Mouse (Mus musculus) layer of hippocampus, adult 2 months (tissue): ENCODE data around the gene Tcp10c. TPM values are rescaled to one million over a fixed set of nuclear protein-coding genes. Genes with fewer than 3 reads are reported as not detected.
"Not testable (repeated sequence)": the region's sequence is repeated elsewhere in the genome, so short reads cannot be mapped to it uniquely, and the experiment has no call there.

Source experiments
- DNase-seq, 2 experiments: peaks; one replicate each; pipeline ENCODE4 v3.0.0; 2022; ENCODE audit warnings: low spot score in 2 of 2
- H3K27ac ChIP-seq: fragments of 200-600 bp; 2 replicates; pipeline ENCODE4 v1.8.1; 2022
- H3K4me3 ChIP-seq: fragments of 200-600 bp; 2 replicates; pipeline ENCODE4 v1.8.1; 2022; ENCODE audit warnings: mild to moderate bottlenecking
- total RNA-seq, 2 experiments: library from RNA; stranded (reverse); gene quantifications; 2 replicates each; pipeline ENCODE4 v1.2.3; 2021

Tcp10c gene
- total RNA-seq, 2 experiments from 2014 or later: 0.23 to 0.52 TPM

- H3K4me3 ChIP-seq, DNase-seq, H3K27ac ChIP-seq: not testable (repeated sequence)
These were observed 16.4 kb downstream of the Tcp10c start for GRCm38 (mm10) chr17:13370746-13371145.

- not testable (repeated sequence) for H3K27ac ChIP-seq, DNase-seq, H3K4me3 ChIP-seq
These were observed 24.0 kb downstream of the Tcp10c start for GRCm38 (mm10) chr17:13378341-13378740.

GRCm38 (mm10) chr17:13379951-13380615, 25.7 kb downstream of the Tcp10c start:
- not testable (repeated sequence) for H3K27ac ChIP-seq, H3K4me3 ChIP-seq, DNase-seq

- H3K4me3 ChIP-seq, DNase-seq, H3K27ac ChIP-seq: not testable (repeated sequence)
These were observed 26.9 kb downstream of the Tcp10c start for GRCm38 (mm10) chr17:13381286-13381685.

GRCm38 (mm10) chr17:13391020-13391419, 36.6 kb downstream of the Tcp10c start:
- H3K27ac ChIP-seq, H3K4me3 ChIP-seq, DNase-seq: not testable (repeated sequence)

GRCm38 (mm10) chr17:13399961-13400360, 45.6 kb downstream of the Tcp10c start:
- DNase-seq: not testable (repeated sequence)

GRCm38 (mm10) chr17:13402118-13402517, 47.7 kb downstream of the Tcp10c start:
- not testable (repeated sequence) for DNase-seq, H3K27ac ChIP-seq, H3K4me3 ChIP-seq

More at GRCm38 (mm10) chr17:13399961-13400360, 45.6 kb downstream of the Tcp10c start:
- not testable (repeated sequence) for H3K27ac ChIP-seq, H3K4me3 ChIP-seq

- not testable (repeated sequence) for H3K27ac ChIP-seq, DNase-seq, H3K4me3 ChIP-seq
These were observed 49.3 kb downstream of the Tcp10c start for GRCm38 (mm10) chr17:13403527-13404131.

GRCm38 (mm10) chr17:13406023-13406422, 51.7 kb downstream of the Tcp10c start:
- DNase-seq, H3K4me3 ChIP-seq: not testable (repeated sequence)

GRCm38 (mm10) chr17:13406701-13407100, 52.3 kb downstream of the Tcp10c start:
- H3K27ac ChIP-seq, H3K4me3 ChIP-seq, DNase-seq: not testable (repeated sequence)

More at GRCm38 (mm10) chr17:13406023-13406422, 51.7 kb downstream of the Tcp10c start:
- not testable (repeated sequence) for H3K27ac ChIP-seq

GRCm38 (mm10) chr17:13407621-13408256, 53.4 kb downstream of the Tcp10c start:
- DNase-seq, H3K27ac ChIP-seq, H3K4me3 ChIP-seq: not testable (repeated sequence)

- H3K27ac ChIP-seq, H3K4me3 ChIP-seq, DNase-seq: not testable (repeated sequence)
These were observed 53.9 kb downstream of the Tcp10c start for GRCm38 (mm10) chr17:13408257-13408633.

- DNase-seq, H3K27ac ChIP-seq, H3K4me3 ChIP-seq: not testable (repeated sequence)
These were observed 66.7 kb downstream of the Tcp10c start for GRCm38 (mm10) chr17:13421022-13421591.

- not testable (repeated sequence) for DNase-seq
These were observed 68.3 kb downstream of the Tcp10c start for GRCm38 (mm10) chr17:13422638-13423037.

GRCm38 (mm10) chr17:13423373-13424024, 69.1 kb downstream of the Tcp10c start:
- H3K27ac ChIP-seq, DNase-seq, H3K4me3 ChIP-seq: not testable (repeated sequence)

More at GRCm38 (mm10) chr17:13422638-13423037, 68.3 kb downstream of the Tcp10c start:
- not testable (repeated sequence) for H3K4me3 ChIP-seq, H3K27ac ChIP-seq

GRCm38 (mm10) chr17:13424321-13424720, 69.9 kb downstream of the Tcp10c start:
- H3K27ac ChIP-seq, DNase-seq, H3K4me3 ChIP-seq: not testable (repeated sequence)

- DNase-seq, H3K4me3 ChIP-seq, H3K27ac ChIP-seq: not testable (repeated sequence)
These were observed 71.3 kb downstream of the Tcp10c start for GRCm38 (mm10) chr17:13425694-13426093.

- not testable (repeated sequence) for DNase-seq, H3K4me3 ChIP-seq, H3K27ac ChIP-seq
These were observed 72.1 kb downstream of the Tcp10c start for GRCm38 (mm10) chr17:13426508-13426907.
